Mouse (Mus musculus) liver, postnatal 0 days (tissue): ENCODE results near the gene Igflr1.

ENCODE experiments used
- CTCF ChIP-seq: sonication (generic); IDR thresholded peaks from 2 replicates; pipeline ENCODE4 v1.5.1; 2016; ENCODE audit warnings: antibody characterized with exemption, low read depth
- EP300 ChIP-seq: IDR thresholded peaks from 2 replicates; pipeline ENCODE4 v1.6.1; 2016; ENCODE audit warnings: antibody characterized with exemption, low read depth, mild to moderate bottlenecking

DNA sequence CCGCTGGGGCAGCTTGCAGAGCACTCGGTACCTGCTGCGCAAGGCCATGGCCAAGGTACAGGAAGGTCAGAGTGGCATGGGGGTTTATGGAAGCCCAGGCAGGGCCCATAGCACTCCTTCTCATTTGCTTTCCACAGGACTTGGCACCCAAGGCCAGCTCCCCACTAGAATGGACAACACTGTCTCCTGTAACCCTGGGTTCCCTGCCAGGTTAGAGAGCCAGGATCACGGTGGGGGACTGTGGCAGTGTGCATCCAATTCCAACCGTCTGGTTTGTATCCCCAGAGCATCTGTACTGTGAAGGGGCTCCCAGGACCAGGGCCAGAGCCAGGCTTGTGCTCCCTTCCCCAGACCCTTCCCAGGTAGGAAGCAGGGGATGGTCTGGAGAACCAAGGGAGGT is 44.4 kb upstream of the Igflr1 start:
- no peak for TF ChIP-seq EP300
- TF ChIP-seq CTCF, result no peak
